Mouse (Mus musculus): ENCODE results near the gene Fbxw18.
A peak's percentile ranks its signal among the peaks of the same experiment; 100 is the strongest.
"Not testable (repeated sequence)": the region's sequence is repeated elsewhere in the genome, so short reads cannot be mapped to it uniquely, and the experiment has no call there.

Gene Fbxw18

DNA sequence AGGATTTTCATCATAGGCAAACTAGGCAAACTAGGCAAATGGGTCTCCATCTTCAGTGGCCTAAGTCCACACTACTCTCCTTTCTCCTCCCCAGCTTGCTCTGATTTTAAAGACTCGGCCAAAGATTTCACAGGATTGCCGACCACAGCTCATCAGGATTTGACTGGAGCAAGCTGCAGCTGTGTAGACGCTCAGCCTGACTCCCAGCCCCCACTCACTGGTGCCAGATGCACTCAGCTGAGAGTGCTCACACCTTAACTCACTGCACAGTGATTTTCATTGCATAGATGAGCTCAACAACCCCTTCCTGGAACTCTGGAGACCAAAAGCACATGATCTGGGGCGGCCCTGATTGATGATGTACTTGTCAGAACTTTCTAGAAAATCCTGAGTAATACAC, at the start of gene Fbxw18:
Fbxw18 (minus strand) TSS at position 101 of the 400 bp plus-strand sequence.
- not testable (repeated sequence) for DNase-seq (ENCODE audit: low spot score in 2 of 2)

DNA sequence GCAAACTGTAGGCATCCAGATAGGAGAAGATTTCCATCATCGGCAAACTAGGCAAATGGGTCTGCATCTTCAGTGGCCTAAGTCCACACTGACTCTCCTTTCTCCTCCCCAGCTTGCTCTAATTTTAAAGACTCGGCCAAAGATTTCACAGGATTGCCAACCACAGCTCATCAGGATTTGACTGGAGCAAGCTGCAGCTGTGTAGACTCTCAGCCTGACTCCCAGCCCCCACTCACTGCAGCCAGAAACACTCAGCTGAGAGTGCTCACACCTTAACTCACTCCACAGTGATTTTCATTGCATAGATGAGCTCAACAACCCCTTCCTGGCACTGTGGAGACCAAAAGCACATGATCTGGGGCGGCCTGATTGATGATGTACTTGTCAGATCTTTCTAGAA, 43.5 kb upstream of the Fbxw18 start, which contains the start of gene Fbxw26:
Fbxw26 (minus strand) TSS at position 101 of the 400 bp plus-strand sequence.
- DNase-seq (ENCODE audit: low spot score in 2 of 2), result not testable (repeated sequence)

- peak in 1 of 2 experiments; percentile 23 for DNase-seq (ENCODE audit: low spot score in 2 of 2)
Observed at GRCm38 (mm10) chr9:109685299-109685698, 17.2 kb downstream of the Fbxw18 start.

- not testable (repeated sequence) for DNase-seq (ENCODE audit: low spot score in 2 of 2)
Observed at GRCm38 (mm10) chr9:109664552-109664951, 37.9 kb downstream of the Fbxw18 start, which contains the start of gene Fbxw25. TSS of gene Fbxw25 (minus strand) at chr9:109664652.
